Mouse (Mus musculus): ENCODE data around the gene Prpf4. TPM values are rescaled to one million over a fixed set of nuclear protein-coding genes. Genes with fewer than 3 reads are reported as not detected.

Gene Prpf4
- 14.5 and 16.3 TPM in 2 replicates for polyA plus RNA-seq (2015; fragmentation: Nextera tagmentation; extraction: Ambion mirVana)

DNA sequence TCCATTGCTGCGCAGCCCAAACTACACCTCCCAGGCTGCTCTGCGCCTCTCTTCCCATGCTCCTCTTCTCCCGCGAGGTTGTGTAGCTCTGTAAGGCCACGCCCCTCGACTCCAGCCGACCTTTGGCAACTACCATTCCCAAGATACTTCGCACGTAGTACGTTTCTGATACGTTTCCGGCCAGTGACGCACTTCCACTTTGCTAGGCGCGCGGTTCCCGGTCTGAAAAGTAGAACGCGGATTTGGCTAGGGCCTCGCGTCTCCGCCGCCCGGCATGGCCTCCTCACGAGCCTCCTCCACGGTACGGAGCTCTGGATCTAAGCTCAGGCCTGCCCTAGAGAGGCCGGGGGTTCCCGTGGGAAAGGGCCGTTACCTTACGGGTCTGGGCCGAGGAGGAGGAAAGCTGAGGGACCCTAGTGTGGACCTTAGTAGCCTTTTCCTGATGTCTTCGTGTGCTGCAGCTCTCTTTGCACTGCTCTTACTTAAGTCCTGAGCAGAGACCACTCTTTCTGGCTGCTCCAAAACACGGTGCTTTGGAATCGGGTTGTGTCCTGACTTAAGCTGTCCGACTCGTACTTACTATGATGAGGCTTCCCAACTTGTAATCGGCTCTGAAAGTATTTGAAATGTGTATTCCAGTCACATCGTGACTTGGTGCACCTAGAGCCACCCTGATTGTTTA is at the start of gene Prpf4, which contains the start of gene Cdc26:
Gene Prpf4, plus strand, starts transcription at position 197 of the 682 bp plus-strand sequence.
Gene Cdc26, minus strand, starts transcription at position 42 of the 682 bp plus-strand sequence.
- Histone ChIP-seq H3K36me3 (ENCODE audit: control insufficient read depth, insufficient read depth, low read length) (peaks cover 12% of the 10 kb centered on the region), H3K4me1 (ENCODE audit: control insufficient read depth, insufficient read depth, low read length) (peaks cover 31% of the 10 kb centered on the region), H3K27me3 (ENCODE audit: control insufficient read depth, insufficient read depth, low read depth, low read length) (no peaks in the 10 kb centered on the region), H3K9ac (ENCODE audit: low read depth, low read length) (peak within 1 kb of the TSS; percentile 78), H3K4me2 (ENCODE audit: low read length) (peak within 1 kb of the TSS; percentile 72), H3K4me3 (ENCODE audit: low read depth, low read length) (peak within 1 kb of the TSS; percentile 68), H3K9me3 (replicated peaks; ENCODE audit: control insufficient read depth, low read length, poor library complexity, severe bottlenecking) (no peaks in the 10 kb centered on the region), H3K27ac (ENCODE audit: low read length) (peak within 1 kb of the TSS; percentile 78)
- peak; percentile 100 for ATAC-seq
- WGBS: under 1% methylated on average over 39 of the region's 39 CpGs

DNA sequence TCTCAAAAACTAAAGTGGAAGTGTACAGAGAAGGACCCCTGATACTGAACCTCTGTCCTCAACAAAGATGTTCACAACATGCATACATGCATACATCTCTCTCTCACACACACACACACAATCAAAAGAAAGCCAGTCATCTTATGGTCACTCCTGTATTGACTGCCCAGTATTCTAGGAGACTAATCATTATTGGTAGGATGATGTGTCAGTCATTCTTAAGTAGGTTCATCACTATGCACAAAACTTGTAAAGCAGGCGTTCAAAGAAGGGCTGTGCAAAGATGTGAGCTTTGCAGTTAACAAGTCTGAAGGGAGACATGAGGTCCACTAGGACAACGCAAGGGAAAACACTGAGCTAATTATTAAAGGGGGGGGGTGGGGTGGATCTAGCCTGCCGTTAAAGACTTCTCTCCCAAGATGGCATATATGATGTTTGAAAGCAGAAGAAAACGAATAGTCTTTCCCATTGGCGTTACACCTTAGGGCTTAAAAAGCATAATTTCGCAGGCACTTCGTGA is 49.3 kb upstream of the Prpf4 start:
- peak overlapping the region; percentile 84 for H3K9ac ChIP-seq (ENCODE audit: low read depth, low read length)
- H3K27me3 ChIP-seq (ENCODE audit: control insufficient read depth, insufficient read depth, low read depth, low read length): no peaks in the 10 kb centered on the region
- H3K27ac ChIP-seq (ENCODE audit: low read length): no peak overlapping the region
- peaks cover 23% of the 10 kb centered on the region for H3K4me1 ChIP-seq (ENCODE audit: control insufficient read depth, insufficient read depth, low read length)
- H3K36me3 ChIP-seq (ENCODE audit: control insufficient read depth, insufficient read depth, low read length): no peaks in the 10 kb centered on the region
- no peak for ATAC-seq
- no peaks in the 10 kb centered on the region for H3K9me3 ChIP-seq (replicated peaks; ENCODE audit: control insufficient read depth, low read length, poor library complexity, severe bottlenecking)
- WGBS: 45% methylated on average over 7 of the region's 7 CpGs
- peak overlapping the region; percentile 90 for H3K4me2 ChIP-seq (ENCODE audit: low read length)
- H3K4me3 ChIP-seq (ENCODE audit: low read depth, low read length): peak overlapping the region; percentile 89

DNA sequence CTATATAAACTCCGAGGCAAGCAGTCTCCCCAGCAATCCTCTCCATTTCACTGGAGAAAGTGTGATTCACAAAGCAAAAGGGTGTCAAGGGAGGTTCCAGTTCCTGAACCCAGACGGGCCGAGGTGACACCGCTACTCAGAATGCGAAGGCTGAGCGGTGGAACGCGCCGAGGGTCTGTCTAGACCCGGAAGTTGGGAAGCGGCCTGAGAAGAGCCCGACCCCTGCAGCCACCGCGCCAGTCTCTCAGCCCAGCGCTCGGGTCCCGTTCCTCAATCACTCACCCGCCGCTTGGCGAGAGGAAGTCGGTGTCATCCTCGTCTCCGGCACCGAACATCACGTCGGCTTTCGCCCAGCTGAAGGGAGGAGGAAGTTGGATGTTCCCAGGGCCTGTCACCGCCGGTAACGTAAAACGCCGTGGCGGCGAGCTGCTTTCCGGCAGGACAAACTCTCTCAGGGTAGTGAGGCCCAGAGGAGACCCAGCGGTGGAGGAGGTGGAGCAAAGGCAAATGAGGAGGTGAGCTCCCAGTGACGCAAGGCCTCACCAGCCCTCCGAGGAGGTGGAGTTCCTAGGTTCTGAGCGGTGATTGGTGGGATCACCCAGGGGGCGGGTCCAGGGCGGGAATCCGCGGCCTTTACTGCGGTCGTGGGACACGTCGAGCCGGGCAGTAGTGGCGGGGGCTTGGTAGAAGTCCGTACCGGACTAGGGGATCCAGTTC is 48.4 kb upstream of the Prpf4 start, which contains the start of the genes Fkbp15 and Slc31a1:
Gene Fkbp15, minus strand, starts transcription at position 461 of the 717 bp plus-strand sequence.
Gene Slc31a1, plus strand, starts transcription at position 640 of the 717 bp plus-strand sequence.
- peak within 1 kb of the TSS; percentile 84 for H3K9ac ChIP-seq (ENCODE audit: low read depth, low read length)
- H3K27me3 ChIP-seq (ENCODE audit: control insufficient read depth, insufficient read depth, low read depth, low read length): no peaks in the 10 kb centered on the region
- under 1% methylated on average over 50 of the region's 51 CpGs for WGBS
- ATAC-seq: peak; percentile 100
- H3K4me1 ChIP-seq (ENCODE audit: control insufficient read depth, insufficient read depth, low read length): peaks cover 23% of the 10 kb centered on the region
- peak within 1 kb of the TSS; percentile 90 for H3K4me2 ChIP-seq (ENCODE audit: low read length)
- H3K4me3 ChIP-seq (ENCODE audit: low read depth, low read length): peak within 1 kb of the TSS; percentile 89
- H3K36me3 ChIP-seq (ENCODE audit: control insufficient read depth, insufficient read depth, low read length): no peaks in the 10 kb centered on the region
- H3K27ac ChIP-seq (ENCODE audit: low read length): peak within 1 kb of the TSS; percentile 84
- no peaks in the 10 kb centered on the region for H3K9me3 ChIP-seq (replicated peaks; ENCODE audit: control insufficient read depth, low read length, poor library complexity, severe bottlenecking)

DNA sequence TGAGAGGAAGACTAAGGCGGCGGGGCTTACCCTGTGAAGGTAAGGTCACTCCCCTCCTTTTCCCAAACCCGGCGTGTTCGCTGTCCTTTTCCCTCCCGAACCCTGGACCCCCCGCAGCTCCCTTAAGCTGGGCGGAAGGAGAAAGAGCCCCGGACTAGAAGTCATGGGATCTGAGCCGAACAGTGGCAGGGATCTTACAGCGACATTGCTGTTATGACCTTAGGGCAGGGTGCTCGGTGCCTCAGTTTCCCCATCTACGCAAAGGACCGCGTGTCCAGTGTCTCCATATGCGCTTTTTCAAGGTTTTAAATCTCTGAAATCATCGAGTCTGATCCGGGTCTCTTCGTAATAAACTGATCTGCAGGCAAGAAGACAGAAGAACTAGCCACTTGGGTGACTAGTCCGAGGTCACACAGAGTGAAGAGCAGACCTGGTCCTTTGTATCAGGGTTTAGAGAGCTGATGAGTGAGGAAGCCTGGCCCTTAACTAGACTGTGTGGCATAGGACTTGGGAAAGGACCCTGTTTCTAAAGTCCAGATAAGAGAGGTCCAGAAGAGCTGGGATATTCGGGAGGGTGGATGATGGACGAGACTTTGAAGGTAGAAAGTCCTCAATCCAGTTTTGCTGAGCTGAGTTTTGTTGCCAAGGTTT is 47.7 kb upstream of the Prpf4 start:
- Histone ChIP-seq H3K27ac (ENCODE audit: low read length) (peak overlapping the region; percentile 61), H3K36me3 (ENCODE audit: control insufficient read depth, insufficient read depth, low read length) (no peaks in the 10 kb centered on the region), H3K4me2 (ENCODE audit: low read length) (peak overlapping the region; percentile 71), H3K9me3 (replicated peaks; ENCODE audit: control insufficient read depth, low read length, poor library complexity, severe bottlenecking) (no peaks in the 10 kb centered on the region), H3K9ac (ENCODE audit: low read depth, low read length) (peak overlapping the region; percentile 64), H3K4me1 (ENCODE audit: control insufficient read depth, insufficient read depth, low read length) (peaks cover 23% of the 10 kb centered on the region), H3K27me3 (ENCODE audit: control insufficient read depth, insufficient read depth, low read depth, low read length) (no peaks in the 10 kb centered on the region), H3K4me3 (ENCODE audit: low read depth, low read length) (peak overlapping the region; percentile 89)
- WGBS: under 1% methylated on average over 21 of the region's 22 CpGs
- peak; percentile 36; the same call in 1 of the 2 replicates for ATAC-seq

DNA sequence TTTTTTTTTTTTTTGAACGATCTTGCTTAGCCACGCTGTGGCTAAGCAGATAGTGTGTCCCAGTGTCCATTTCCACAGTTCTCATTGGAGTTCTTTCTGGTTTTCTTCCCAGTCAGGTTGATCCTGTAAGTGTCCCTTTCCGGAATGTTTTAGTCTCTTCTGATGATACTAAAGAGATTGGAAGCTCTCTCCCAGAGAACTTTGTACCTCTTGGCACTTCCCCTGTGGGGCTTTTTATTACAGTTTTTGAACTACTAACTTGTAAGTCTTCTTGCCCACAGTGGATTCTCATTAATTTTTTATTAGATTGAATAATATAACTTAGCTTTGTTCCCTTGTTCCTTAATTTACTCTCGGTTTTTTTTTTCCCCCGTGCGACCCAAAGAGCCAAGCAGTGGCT is 47.0 kb upstream of the Prpf4 start:
- Histone ChIP-seq H3K4me2 (ENCODE audit: low read length) (peak overlapping the region; percentile 71), H3K9ac (ENCODE audit: low read depth, low read length) (peak overlapping the region; percentile 64; the same call in 1 of the 2 replicates), H3K27ac (ENCODE audit: low read length) (no peak overlapping the region), H3K27me3 (ENCODE audit: control insufficient read depth, insufficient read depth, low read depth, low read length) (no peaks in the 10 kb centered on the region), H3K4me3 (ENCODE audit: low read depth, low read length) (peak overlapping the region; percentile 89), H3K9me3 (replicated peaks; ENCODE audit: control insufficient read depth, low read length, poor library complexity, severe bottlenecking) (no peaks in the 10 kb centered on the region), H3K4me1 (ENCODE audit: control insufficient read depth, insufficient read depth, low read length) (peaks cover 23% of the 10 kb centered on the region), H3K36me3 (ENCODE audit: control insufficient read depth, insufficient read depth, low read length) (no peaks in the 10 kb centered on the region)
- ATAC-seq: no peak
- WGBS: 47% methylated on average over 6 of the region's 6 CpGs

DNA sequence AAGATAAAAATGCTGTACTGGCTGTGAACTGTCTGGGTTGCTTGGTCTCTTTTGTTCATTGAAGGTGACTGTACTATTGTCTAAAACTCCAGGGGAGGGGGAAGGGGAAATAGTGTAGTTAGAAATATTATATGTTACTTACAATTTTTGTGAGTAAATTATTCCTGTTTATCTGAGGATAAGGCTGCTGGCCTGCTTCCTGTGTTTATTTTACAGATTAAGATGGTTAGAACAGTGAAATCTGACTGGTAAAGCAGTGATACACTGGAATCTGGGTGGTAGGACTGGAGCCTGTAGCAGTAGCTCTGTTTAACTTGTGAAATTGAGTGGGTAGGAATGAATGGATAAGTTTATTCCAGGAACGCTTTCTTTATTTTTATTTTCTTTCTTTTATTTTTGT is 46.6 kb upstream of the Prpf4 start:
- peaks cover 23% of the 10 kb centered on the region for H3K4me1 ChIP-seq (ENCODE audit: control insufficient read depth, insufficient read depth, low read length)
- no peaks in the 10 kb centered on the region for H3K36me3 ChIP-seq (ENCODE audit: control insufficient read depth, insufficient read depth, low read length)
- WGBS: 90% methylated on average over 1 of the region's 1 CpGs
- H3K9ac ChIP-seq (ENCODE audit: low read depth, low read length): no peak overlapping the region
- no peak overlapping the region for H3K27ac ChIP-seq (ENCODE audit: low read length)
- H3K4me2 ChIP-seq (ENCODE audit: low read length): peak overlapping the region; percentile 71
- no peak for ATAC-seq
- H3K9me3 ChIP-seq (replicated peaks; ENCODE audit: control insufficient read depth, low read length, poor library complexity, severe bottlenecking): no peaks in the 10 kb centered on the region
- peak overlapping the region; percentile 89; the same call in 1 of the 2 replicates for H3K4me3 ChIP-seq (ENCODE audit: low read depth, low read length)
- no peaks in the 10 kb centered on the region for H3K27me3 ChIP-seq (ENCODE audit: control insufficient read depth, insufficient read depth, low read depth, low read length)

DNA sequence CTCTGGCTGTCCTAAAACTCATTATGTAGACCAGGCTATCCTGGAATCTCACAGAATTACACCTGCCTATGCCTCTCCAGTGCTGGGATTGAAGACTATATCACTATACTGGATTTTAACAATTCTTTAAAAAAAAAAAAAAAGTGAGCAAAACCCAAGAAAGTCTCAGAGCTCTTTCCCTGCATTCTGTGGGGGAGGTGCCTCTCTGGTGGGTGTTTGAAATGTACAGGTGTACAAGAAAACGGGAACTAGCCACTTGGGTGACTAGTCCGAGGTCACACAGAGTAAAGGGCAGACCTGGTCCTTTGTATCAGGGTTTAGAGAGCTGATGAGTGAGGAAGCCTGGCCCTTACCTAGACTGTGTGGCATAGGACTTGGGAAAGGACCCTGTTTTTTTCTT is 46.2 kb upstream of the Prpf4 start:
- no peak overlapping the region for H3K9ac ChIP-seq (ENCODE audit: low read depth, low read length)
- H3K36me3 ChIP-seq (ENCODE audit: control insufficient read depth, insufficient read depth, low read length): no peaks in the 10 kb centered on the region
- no peaks in the 10 kb centered on the region for H3K27me3 ChIP-seq (ENCODE audit: control insufficient read depth, insufficient read depth, low read depth, low read length)
- H3K27ac ChIP-seq (ENCODE audit: low read length): no peak overlapping the region
- 86% methylated on average over 2 of the region's 2 CpGs for WGBS
- no peak for ATAC-seq
- no peaks in the 10 kb centered on the region for H3K9me3 ChIP-seq (replicated peaks; ENCODE audit: control insufficient read depth, low read length, poor library complexity, severe bottlenecking)
- no peak overlapping the region for H3K4me3 ChIP-seq (ENCODE audit: low read depth, low read length)
- no peak overlapping the region for H3K4me2 ChIP-seq (ENCODE audit: low read length)
- peaks cover 23% of the 10 kb centered on the region for H3K4me1 ChIP-seq (ENCODE audit: control insufficient read depth, insufficient read depth, low read length)

DNA sequence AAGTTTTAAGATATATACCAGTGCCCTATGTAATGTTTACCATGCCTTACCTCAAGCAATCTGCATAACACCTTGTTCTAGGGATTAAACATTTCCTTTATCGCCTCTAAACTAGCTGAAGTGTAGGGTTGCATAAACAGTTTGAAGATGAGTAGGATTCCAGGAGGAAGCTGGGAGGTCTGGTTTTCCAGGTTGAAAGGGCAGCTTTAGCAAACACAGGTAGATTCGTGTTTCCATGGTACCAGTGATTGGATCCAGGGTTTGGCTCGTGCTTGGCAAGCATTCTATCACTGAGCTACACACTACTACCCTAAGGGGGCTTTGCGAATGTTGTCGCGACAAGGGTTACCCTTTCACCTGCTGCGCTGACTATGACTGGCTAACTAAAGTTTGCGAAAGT is 44.3 kb upstream of the Prpf4 start:
- ATAC-seq: no peak
- 92% methylated on average over 8 of the region's 8 CpGs for WGBS
- no peaks in the 10 kb centered on the region for H3K36me3 ChIP-seq (ENCODE audit: control insufficient read depth, insufficient read depth, low read length)

More for the DNA sequence above, 44.3 kb upstream of the Prpf4 start:
- no peaks in the 10 kb centered on the region for H3K9me3 ChIP-seq (replicated peaks; ENCODE audit: control insufficient read depth, low read length, poor library complexity, severe bottlenecking)
- no peak overlapping the region for H3K9ac ChIP-seq (ENCODE audit: low read depth, low read length)
- H3K4me1 ChIP-seq (ENCODE audit: control insufficient read depth, insufficient read depth, low read length): peaks cover 15% of the 10 kb centered on the region
- H3K27ac ChIP-seq (ENCODE audit: low read length): no peak overlapping the region
- H3K4me2 ChIP-seq (ENCODE audit: low read length): no peak overlapping the region
- no peak overlapping the region for H3K4me3 ChIP-seq (ENCODE audit: low read depth, low read length)
- H3K27me3 ChIP-seq (ENCODE audit: control insufficient read depth, insufficient read depth, low read depth, low read length): no peaks in the 10 kb centered on the region
